Mouse (Mus musculus): Measurements from ENCODE around the gene Pkp4.

Pkp4 gene

GRCm38 (mm10) chr2:59160605-59160963, at the start of gene Pkp4, which contains the start of gene Ccdc148:
Gene Pkp4 (plus strand): TSS chr2:59160850.
Gene Ccdc148 (minus strand): TSS chr2:59160683.
- DNase-seq = peak; percentile 93

DNA sequence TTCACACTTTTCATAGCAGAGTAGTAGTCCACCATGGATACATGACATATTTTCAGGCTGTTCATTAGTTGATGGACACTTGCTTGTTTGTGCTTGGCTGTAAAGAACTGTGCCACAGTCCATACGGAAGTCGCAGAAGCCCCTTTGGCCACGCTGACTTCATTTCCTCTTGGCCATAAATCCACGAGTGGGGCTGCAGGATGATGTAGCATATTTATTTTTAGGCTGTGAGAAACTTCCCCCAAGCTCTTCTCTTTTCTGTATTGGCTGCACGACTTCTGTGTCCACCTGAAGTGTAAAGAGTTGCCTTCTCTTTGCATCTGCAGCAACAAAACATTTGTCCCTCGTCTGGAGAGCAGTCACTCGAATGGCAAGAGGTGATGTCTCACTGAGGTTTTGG, 31.6 kb upstream of the Pkp4 start:
- no peak for DNase-seq

GRCm38 (mm10) chr2:59129821-59130220, 30.8 kb upstream of the Pkp4 start:
- DNase-seq = peak; percentile 26

DNA sequence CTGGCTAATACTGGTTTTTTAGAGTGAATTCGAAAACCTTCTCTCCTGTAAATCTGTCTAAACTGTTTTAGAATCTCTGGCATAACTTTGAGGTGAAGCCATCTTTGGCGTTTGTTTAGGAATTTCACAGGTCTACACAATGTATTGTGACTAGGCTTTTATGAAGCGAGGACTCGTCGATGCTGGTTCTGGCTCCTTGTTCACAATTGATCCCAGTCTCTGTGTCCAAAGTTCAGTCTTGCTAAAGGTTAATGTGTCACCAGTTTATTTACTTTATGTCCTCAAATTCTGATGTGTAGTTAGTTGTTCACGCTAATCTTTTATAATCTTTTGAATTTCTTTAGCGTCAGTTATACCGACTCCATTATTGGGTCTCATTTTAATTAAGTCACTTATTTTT, 29.6 kb upstream of the Pkp4 start:
- no peak for DNase-seq

GRCm38 (mm10) chr2:59155428-59155827, 5.2 kb upstream of the Pkp4 start:
- no peak for DNase-seq

DNA sequence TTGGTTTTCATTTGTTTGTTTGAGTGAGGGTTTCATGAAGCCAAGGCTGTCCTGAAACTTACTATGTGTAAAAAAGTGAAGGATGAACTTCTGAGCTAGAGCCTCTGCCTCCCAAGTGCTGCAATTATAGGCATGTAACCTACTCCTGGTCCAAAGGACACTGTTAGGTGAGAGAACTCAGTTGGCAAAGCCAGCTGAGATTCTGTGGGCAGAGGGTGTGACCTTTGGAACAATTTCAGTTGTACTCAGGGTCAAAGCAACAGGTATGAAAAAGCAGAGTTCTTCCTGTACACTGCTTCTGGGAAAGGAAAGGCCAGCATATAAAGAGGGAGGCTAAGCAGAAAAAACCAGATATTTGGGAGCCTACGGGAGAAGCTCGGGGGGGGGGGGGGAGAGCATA, 2.5 kb upstream of the Pkp4 start:
- DNase-seq = no peak

DNA sequence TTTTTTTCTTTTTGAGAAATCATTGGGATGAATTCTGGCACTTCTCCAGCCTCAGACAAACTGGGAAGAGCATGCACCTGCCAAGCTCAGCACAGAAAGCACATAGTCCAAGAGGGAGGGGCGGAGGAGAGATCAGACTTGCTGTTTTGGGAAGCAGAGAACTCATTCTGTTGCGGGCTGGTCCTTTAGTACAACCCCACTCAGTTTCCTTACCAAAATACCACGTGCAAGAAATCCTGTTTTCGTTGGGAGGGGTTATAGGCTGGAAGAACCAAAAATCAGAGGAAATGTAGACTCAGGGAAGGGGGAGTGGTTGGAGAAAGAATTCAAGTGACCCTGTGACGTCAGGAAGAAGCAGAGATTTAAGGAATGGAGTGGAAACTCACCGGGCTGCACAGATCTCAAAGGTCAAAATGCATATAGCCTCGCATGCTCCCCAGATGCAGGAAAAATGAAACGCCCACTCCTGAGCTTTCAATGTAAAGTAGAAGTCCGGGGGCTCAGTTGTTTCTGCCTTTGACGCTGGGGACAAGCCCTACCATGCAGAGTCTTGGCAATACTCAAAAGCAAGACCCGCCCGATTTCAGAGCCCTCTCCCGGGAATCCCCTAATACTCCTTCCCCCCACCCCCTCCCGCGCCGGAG, 567 bp upstream of the Pkp4 start:
- peak; percentile 71 for DNase-seq

DNA sequence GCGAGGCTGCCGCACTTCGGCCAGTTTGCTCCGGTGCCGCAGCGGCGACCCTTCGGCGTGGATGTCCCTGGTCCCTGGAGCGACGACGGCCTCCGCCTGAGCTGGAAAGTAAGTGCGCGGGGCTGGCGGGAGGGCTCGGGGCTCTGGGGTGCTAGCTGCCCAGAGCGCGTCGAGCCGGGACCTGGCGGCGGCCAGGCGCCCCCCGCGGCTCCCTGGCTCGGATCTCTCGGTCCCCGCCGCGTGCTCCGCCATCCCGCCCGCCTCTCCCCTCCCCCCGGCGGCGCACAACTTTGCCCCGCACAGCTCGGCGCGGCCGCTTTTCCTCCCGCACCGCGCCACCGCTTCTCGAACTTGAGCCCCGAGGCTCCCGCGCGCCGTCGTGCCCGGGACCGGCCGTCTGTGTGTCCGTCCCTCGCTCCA, 381 bp downstream of the Pkp4 start:
- no peak for DNase-seq

DNA sequence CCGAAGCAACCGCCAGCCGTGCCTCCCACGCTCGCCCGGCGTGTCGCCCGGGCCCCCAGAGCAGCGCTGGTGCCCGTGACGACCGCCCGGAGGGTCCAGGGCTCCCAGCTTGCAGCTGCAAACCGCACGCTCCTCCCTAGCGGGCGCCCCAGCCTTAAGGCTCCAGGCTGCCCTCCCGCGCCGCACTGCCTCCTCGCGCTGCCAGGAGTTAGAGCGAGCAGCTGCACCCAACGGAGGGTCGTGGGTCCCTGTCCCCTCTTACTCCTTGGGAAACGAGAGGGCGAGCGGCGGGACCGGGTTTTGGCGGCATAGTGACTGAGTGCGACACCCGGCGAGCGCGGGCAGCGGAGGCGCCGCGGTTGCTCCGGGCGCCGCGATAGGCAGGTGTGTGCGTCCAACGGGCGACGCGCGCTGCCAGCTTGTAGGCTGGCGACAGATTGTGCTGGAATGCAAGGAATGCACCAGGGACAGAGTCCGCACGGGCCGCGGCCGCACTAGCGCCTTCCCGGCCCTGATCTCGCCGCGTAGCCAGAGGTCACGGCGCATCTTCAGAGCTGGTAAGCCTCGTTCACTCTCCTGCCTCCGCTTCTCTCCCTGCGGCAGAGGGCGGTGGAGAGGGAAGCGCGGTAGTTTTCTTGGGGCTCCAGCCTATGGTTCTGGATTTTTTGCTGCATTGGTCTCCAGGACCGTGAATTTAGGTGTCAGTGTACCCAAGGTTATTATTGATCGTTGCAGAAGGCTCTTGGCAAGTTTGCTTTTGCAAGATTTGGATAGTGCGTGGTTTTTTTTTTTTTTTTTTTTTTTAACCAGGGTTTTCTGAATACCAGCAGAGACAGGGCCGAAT, 1.0 kb downstream of the Pkp4 start:
- DNase-seq = peak; percentile 75

- peak; percentile 56 for DNase-seq
Measured at GRCm38 (mm10) chr2:59162285-59162600, 1.6 kb downstream of the Pkp4 start.

- no peak for DNase-seq
Measured at GRCm38 (mm10) chr2:59166976-59167375, 6.3 kb downstream of the Pkp4 start.

DNA sequence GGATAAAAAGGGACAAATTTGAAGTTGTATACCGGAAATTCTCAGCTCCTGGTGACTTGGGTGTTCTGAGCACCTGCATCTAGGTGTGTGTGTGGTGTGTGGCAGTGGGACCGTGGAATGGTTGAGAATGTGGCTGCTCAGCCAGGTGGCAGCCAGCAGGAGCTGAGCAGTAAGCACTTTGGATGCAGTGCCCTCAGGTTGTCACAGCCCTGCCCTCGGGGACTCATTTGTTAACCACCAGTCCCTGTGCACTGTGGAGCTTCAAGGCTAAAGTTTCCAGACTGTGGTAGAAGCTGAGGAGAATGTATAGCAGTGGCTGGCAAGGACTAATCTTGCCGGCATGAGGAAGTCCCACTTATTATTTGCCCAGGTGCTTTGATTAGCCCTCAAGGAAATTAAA, 7.2 kb downstream of the Pkp4 start:
- DNase-seq = peak; percentile 52

- DNase-seq = peak; percentile 16
Measured at GRCm38 (mm10) chr2:59169572-59170207, 9.0 kb downstream of the Pkp4 start.

- DNase-seq = peak; percentile 23
Measured at GRCm38 (mm10) chr2:59170208-59170589, 9.5 kb downstream of the Pkp4 start.

DNA sequence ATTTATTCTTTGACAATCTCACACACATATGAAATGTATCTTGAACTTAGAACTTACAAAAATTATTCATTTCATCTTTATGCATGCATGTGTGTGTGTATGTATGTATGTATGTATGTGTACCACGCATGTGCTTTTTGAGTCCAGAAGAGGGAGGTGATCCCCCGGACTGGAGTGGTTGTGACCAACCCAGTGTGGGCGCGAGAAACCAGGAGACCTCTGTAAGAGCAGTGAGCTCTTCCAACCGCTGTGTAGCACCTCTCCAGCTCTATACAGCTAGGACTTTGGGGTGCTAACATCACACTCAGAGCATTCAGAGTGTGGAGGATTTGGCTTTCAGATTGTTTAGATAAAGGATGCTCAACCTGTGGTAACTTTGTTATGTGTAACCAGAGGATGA, 9.9 kb downstream of the Pkp4 start:
- DNase-seq = peak; percentile 24

GRCm38 (mm10) chr2:59171533-59171932, 10.9 kb downstream of the Pkp4 start:
- DNase-seq = no peak

DNA sequence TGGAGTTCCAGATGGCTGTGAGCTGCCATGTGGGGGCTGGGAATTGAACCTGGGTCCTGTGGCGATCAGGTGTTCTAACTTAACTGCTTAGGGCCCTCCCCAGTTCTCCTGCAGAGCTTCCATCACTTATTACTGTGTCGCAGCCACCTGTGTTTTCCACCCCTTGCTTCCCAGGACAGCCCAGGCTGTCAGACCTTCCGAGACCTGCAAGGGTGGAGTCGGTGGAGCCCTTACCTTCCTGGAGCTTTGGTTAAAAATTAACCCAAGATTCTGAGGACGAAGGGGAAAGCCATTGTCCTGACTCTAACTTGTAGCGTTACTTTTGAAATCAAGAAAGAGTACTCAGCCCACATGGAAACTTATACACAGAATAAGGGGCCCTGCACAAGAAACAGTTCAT, 15.3 kb downstream of the Pkp4 start:
- no peak for DNase-seq

GRCm38 (mm10) chr2:59178191-59178590, 17.5 kb downstream of the Pkp4 start:
- DNase-seq = no peak

- DNase-seq = no peak
Measured at GRCm38 (mm10) chr2:59178960-59179359, 18.3 kb downstream of the Pkp4 start.

DNA sequence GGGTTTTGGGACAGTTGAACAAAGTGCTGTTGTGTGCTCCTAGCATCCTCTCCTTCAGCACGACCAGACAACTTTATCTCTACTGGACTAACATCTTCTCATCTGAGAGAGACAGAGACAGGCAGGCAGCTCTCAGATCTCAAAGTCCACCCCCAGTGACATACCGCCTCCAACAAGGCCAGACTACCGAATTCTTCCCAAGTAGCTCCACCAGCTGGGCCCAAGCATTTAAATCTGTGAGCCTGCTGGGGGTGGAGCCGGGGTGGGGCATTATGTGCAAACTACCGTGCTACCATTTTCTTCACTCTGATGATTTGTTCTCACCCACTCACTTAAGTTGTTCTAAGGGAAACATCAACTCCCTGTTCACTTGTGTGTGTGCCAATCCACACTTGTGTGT, 18.8 kb downstream of the Pkp4 start:
- no peak for DNase-seq

DNA sequence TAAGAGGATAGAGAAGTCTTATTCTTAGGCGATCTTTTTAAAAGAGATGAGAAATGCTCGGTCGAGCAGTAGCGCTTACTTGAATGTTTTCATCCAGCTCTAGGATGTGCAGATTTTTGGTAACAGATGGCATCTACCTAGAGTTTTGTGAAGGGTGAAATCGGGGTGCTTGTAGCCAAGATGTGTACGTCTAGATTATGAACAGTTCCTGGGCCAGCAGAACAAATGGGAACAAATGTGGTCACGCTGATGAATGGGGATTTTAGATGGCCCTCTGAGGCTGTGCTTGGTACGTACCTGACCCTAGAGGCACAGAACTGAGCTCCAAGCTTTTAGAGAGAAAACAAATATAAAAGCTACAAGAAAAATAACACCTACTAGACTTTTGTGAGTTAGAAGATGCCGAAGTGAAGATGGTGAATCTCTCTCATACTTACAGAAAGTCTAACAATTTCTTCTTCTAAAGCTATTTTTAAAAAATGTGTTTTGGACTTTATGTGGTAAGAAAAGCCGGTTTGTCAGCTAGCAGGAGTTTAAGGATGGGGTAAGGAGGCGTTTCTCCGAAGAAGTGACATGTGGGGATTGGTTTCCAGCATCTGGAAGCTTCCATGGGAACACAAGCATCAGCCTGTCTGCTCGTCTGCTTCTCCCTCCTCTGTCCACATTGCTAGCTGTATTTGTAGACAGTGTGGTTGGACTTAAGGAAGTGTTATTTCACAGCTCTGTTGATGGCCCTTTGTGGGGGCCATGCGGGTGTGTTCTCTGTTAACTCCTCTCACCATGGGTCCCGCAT, 20.9 kb downstream of the Pkp4 start:
- peak; percentile 91 for DNase-seq

DNA sequence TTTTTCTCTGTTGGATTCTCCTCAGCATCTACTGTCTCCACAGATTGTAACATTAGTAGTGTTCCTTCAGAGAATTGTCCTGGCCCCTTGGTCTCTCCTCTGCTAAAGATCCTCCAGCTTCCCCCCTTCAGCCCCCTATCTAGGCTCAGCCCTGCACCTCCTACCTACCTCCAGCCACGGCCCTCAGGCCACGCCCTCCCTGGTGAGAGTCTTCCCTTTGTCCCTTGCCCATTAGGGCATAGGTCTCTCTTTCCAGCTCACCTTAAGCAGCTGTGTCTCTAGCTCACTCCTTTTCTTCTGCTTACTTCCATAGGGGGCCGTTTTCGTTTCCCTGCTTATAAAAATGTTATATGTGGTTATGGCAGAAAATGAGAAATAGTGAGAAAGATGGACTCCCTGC, 22.9 kb downstream of the Pkp4 start:
- DNase-seq = no peak

Measured in cerebellum, adult 9-10 months (tissue).